Mouse (Mus musculus): ENCODE measurements at regions not wholly inside any gene's neighbourhood (a gene's known extent, or its start where the extent isn't known, plus 50 kb on each side); places are given as distances from the start of the nearest gene placed in this dataset.

DNA sequence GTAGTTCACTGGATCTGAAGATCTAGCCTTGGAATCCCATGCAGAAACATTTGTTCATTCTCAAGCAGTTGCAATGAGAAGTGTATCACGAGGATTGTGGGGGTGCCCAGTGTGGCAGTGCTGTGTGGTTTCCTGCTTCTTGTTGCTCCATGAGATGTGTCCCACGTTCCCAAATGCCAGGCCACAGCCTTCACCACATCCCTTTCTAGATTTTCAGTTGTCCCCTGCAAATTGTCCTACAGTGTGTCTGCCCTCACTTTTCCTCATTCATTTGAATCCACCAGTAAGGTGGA is 64.7 kb upstream of the Neurod6 start:
- TF ChIP-seq GATA1 (IDR thresholded peaks at IDR 0.05; ENCODE audit: borderline replicate concordance, low read length) (no peak), FLI1 (IDR thresholded peaks at IDR 0.05; ENCODE audit: low read length) (no peak)

All from megakaryocyte, embryonic 14.5 days (primary cell).